Mouse (Mus musculus) cerebral cortex, adult 2 months (tissue): Measurements from ENCODE around the gene Spdye4a.

Experiments
- WGBS: fragments of 180-500 bp; shearing (Covaris S2); methylation state at CpG from one replicate; pipeline ENCODE4 v1.1.7; 2018; 5-methylcytosine and 5-hydroxymethylcytosine counted together

The Spdye4a gene

DNA sequence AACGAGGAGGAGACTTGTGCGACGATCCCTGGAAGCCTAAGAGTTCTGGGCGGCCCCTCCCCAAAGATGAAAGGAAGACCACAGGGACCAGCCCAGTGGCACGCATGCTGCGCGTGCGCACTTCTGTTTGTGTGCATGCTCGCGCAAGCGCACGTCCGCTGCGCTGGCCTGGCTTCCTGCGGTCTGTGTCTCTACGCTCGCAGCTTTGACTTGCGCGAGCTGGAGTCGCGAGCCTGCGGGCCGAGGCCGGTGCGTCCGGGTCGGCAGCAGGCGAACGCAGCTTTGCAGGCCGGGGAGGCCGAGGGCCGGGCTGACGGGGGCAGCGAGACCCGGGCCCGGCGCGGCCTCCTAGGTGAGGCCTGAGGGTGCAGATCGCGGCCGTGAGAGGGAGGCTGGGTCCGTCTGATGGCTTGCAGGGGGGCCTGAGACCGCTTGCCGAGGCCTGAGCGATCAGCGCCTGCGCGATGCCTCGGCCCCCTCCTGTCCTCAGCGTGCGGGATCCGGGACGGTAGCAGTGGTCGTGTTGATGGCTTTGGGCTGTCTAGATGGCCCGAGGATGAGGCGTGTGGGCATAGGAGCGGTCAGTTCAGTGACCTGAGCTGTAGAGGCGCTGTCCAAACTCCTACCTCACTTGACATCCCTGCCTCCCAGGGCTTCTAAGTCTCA is 8.5 kb upstream of the Spdye4a start, which contains the start of gene Zfp12:
TSS of gene Zfp12 (plus strand) at position 136 of the 666 bp plus-strand sequence.
- whole genome bisulfite sequencing: under 1% methylated on average over 58 of the region's 58 CpGs

DNA sequence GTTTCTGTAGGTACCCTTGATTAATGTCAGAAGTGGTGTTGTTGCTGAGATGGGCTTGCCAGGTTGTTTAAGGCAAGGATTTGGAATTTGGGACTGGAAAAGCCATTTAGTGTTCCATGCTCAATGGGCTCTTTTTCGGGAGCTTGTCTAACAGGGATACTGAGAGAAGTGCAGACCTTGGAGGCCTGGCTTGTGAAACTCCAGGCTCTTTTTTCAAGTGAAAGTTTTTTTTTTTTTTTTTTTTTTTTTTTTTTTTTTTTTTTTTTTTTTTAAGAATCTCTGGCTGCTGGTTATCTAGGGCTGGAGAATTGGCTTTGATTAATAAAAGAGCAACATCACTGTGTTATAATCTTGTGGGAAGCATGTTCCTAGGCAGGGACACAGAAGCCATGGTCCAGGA is 4.4 kb downstream of the Spdye4a start:
- 78% methylated on average over 1 of the region's 1 CpGs for WGBS

DNA sequence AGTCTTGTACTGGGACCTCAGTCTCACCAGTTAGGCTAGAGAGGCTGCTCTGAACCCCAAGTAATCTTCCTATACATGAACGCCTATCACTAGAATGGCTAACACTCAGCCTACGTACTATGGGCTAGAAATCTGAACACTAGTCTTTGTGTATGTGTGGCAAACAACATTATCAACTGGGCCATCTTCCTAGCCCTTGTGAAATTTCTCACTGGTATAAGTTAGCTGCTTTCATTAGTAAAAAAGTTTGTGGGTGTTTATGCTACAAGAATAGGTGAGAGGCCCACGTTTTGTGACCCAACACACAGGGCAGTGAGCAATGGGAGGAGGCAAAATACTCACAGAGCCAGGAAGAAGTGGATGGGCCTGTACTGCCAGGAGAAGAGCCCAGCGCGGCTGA is 5.7 kb downstream of the Spdye4a start:
- 87% methylated on average over 5 of the region's 5 CpGs for WGBS

DNA sequence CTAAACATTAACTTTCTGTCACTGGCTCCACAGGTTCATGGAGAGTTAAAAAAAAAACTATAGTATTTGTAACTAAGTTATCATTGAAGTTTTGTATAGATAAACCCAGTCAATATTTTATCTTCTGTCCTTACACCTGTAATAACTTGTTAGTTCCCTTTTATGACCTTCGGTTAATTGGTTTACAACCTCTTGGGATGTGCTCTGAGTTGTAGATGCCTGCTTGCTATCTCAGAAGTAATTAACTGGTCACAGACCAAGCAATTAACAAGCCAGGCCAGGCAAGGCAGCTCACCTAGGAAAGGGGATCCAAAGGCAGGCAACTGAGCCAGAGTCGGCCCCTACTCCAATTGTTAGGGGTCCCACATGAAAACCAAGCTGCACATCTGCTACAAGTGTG is 12.9 kb downstream of the Spdye4a start:
- WGBS: 93% methylated on average over 2 of the region's 2 CpGs

DNA sequence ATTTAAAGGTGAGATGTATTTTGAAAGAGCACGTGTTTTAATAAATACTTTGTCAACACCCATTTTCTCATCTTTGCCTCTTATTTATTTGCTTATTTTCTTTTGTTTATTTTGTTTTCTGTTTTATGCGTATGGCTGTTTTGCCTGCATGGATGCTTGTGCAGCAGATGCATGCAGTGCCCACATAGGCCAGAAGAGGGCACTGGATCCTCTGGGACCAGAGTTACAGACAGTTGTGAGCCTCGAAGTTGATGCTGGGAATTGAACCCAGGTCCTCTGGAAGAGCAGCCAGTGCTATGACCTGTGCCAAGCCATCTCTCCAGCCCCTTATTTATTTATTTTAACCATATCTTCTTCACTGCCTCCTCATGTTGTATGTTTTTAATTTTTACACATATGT is 21.7 kb downstream of the Spdye4a start:
- 77% methylated on average over 3 of the region's 3 CpGs for WGBS

GRCm38 (mm10) chr5:143196506-143196905 is 30.2 kb downstream of the Spdye4a start:
- WGBS: 89% methylated on average over 4 of the region's 4 CpGs

DNA sequence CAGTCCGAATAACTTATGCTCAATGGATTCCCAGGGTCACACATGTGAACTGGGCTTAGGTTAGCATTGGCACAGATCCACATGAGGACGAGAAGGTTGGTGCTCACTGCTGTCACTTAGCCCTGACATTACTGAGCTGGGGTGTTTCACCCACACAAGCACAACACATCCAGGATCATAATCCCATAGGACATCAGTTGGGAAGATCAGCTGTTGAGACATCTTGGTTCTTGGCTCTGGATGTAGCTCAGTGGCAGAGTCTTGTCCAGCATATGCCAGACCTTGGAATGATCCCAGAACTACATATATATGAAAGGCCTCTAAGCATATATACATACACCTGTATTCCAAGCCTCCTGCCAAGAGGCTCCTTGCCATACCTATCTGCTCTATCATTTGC is 31.5 kb downstream of the Spdye4a start:
- WGBS: 76% methylated on average over 2 of the region's 2 CpGs

DNA sequence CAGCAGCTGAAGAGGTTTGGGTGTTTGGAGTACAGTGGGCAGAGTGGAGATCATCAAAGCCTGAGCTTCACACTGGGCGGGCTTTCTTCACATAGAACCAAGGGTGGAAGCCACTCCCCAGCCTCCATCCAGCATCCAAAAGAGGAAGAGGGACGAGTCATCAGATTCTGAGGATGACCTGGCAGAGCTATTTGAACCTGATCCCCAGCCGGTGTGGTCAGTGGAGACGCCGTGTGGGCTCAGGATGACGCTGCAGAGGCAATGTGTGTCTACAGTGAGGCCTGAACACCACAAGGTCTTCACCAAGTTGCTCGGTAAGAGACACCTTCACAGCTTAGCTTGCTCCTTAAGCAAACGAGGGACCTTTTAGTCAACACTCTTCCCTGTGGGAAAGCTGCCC is 31.9 kb downstream of the Spdye4a start:
- 74% methylated on average over 8 of the region's 8 CpGs for WGBS

- WGBS: 90% methylated on average over 8 of the region's 8 CpGs
These were observed 33.9 kb downstream of the Spdye4a start for GRCm38 (mm10) chr5:143192806-143193205.

GRCm38 (mm10) chr5:143188014-143188413 is 38.7 kb downstream of the Spdye4a start:
- 83% methylated on average over 1 of the region's 1 CpGs for WGBS

DNA sequence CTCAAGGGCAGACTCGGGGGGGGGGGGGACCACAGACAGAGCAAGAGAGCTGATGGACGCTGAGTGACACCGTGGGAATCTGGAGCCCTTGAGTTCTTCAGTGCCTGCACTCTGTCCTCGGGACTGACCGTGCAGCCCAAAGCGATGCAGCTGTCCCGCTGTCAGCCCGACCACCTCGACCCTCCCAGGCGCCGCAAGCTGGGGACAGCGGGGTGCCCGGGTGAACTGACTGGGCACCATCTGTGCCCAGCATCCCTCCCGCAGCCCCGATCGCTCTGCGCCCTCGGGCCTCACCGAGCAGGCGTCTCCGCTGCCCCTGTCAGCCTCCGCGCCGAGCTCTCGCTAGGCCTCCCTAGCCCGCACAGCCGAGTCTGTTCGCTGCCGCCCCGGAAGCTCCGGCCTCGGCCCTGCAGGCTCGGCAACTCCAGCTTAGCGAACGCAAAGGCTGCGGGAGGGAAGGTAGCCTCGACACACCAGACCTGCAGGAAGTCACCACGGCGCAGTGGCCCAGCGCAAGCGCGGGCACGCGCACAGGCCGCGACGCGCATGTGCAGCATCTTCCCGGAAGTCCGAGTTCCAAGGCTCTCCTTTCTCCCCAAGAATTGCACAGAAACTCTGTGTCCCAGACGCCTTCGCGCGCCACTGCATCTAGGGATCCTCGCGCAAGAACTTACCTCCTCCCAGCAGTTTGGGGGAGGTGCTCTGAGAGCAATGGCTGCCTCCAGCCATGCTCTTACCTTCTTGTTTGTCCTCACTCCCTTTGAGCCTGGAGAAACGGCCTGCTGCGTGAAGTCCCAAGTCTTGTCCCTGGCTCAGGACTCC is 46.2 kb downstream of the Spdye4a start, which contains the start of the genes Rbak and Spdye4b:
TSS of gene Rbak (minus strand) at position 521 of the 822 bp plus-strand sequence.
TSS of gene Spdye4b (plus strand) at position 763 of the 822 bp plus-strand sequence.
- WGBS: under 1% methylated on average over 58 of the region's 58 CpGs

DNA sequence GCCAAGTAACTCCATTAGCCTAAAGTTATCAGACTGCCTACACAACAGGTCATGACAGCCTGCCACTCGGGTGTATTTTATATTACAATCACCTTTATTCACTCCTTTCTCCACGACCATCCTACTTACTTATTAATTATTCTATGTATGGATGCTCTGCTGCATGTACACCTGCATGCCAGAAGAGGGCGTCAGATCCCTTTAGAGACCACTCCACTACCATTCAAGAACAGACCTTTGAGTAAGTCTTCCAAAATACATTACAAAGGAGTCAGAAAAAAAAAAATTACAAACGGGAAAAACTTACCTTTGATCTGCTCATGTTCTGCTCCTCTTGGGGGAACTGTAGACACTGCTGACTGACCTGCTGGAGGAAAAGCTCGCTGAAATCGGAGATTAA is 47.5 kb downstream of the Spdye4a start:
- WGBS: 27% methylated on average over 6 of the region's 6 CpGs

DNA sequence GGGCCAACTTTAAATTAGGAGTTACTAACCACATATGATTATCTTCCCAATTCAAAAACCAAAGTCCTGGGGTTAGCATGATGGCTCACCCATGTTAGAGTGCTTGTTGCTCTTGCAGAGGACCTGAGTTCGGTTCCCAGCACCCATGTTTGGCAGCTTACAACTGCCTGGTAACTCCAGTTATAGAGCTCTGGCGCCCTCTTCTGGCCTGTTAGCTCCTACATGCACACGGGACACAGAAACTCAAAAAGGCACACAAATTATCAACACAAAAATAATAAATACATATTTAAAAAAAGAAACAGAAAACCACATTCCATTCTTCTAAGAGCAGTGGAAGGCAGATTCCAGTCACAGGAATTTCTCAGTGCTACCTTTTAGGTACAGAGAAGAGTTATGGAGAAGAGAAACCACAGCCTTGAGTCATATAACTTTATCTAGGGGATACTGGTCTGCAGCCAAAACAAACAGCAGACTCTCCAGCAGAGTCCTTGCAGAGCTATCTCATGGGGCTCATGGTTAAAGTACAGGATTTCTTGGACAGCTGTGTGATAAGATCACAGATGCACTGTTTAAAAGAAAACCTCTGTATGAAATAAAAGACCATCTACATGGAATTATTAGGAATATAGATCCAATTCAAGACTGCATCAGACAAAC is 49.0 kb downstream of the Spdye4a start:
- WGBS: 91% methylated on average over 3 of the region's 3 CpGs

GRCm38 (mm10) chr5:143175970-143176369 is 50.7 kb downstream of the Spdye4a start:
- WGBS: 90% methylated on average over 4 of the region's 4 CpGs
